Mouse (Mus musculus) CH12.LX (cell line): ENCODE measurements around the gene Stat6. TPM values are rescaled to one million over a fixed set of nuclear protein-coding genes. Genes with fewer than 3 reads are reported as not detected.

Source experiments
- DNase-seq: peaks from one replicate; pipeline ENCODE4 v3.0.0-alpha.2; 2013; ENCODE audit errors: extremely low read depth
- H3K27ac ChIP-seq: 2 replicates; pipeline ENCODE4 v1.5.1; 2012; ENCODE audit warnings: low read depth, mild to moderate bottlenecking, control low read depth, moderate library complexity; ENCODE audit not compliant: insufficient read depth
- H3K27me3 ChIP-seq: replicated peaks from 2 replicates; pipeline ENCODE3; 2012; ENCODE audit warnings: inconsistent platforms
- H3K36me3 ChIP-seq, 2 experiments: replicated peaks in 1 of 2; 2 replicates each; pipeline versions ENCODE3 to v1.6.1; 2012; ENCODE audit warnings: inconsistent platforms in 1 of 2, low read length in 1 of 2, mild to moderate bottlenecking in 1 of 2, mixed read lengths in 1 of 2, moderate library complexity in 1 of 2; ENCODE audit not compliant: control insufficient read depth in 1 of 2, insufficient read depth in 1 of 2
- H3K4me1 ChIP-seq, 2 experiments: 2 replicates each; pipeline ENCODE4 v1.6.1; 2012; ENCODE audit warnings: inconsistent platforms in 1 of 2, moderate library complexity in 1 of 2; ENCODE audit not compliant: insufficient read depth in 2 of 2, control insufficient read depth in 1 of 2
- H3K4me2 ChIP-seq: 2 replicates; pipeline ENCODE4 v1.6.1; 2012; ENCODE audit warnings: low read depth, mild to moderate bottlenecking, control low read depth; ENCODE audit not compliant: poor library complexity, insufficient read depth, severe bottlenecking
- H3K4me3 ChIP-seq, 3 experiments: fragments of 150-350 bp in 1 of 3; sonication (generic) in 1 of 3; replicated peaks in 1 of 3; 2 replicates each; pipeline versions ENCODE3 to v1.5.1; 2011 to 2012; ENCODE audit warnings: low read depth in 2 of 3, low read length in 2 of 3, mild to moderate bottlenecking in 2 of 3, moderate library complexity in 2 of 3, control low read depth in 1 of 3, improper control_type of control experiment in 1 of 3, inconsistent platforms in 1 of 3, mixed read lengths in 1 of 3; ENCODE audit not compliant: poor library complexity in 1 of 3
- H3K79me2 ChIP-seq: replicated peaks from 2 replicates; pipeline ENCODE4 v1.6.1; 2012; ENCODE audit warnings: mild to moderate bottlenecking, moderate library complexity; ENCODE audit not compliant: control insufficient read depth, poor library complexity, insufficient read depth, severe bottlenecking; ENCODE audit errors: extremely low read depth
- H3K9ac ChIP-seq: 2 replicates; pipeline ENCODE4 v1.6.1; 2012; ENCODE audit warnings: low read depth, mild to moderate bottlenecking, control low read depth, moderate library complexity; ENCODE audit not compliant: insufficient read depth
- H3K9me3 ChIP-seq: replicated peaks from 2 replicates; pipeline ENCODE3; 2012; ENCODE audit warnings: low read length, inconsistent platforms, mixed read lengths
- BHLHE40 ChIP-seq: IDR thresholded peaks from 2 replicates; pipeline ENCODE4 v1.6.1; 2011; ENCODE audit warnings: mild to moderate bottlenecking, low read depth, low read length, improper control_type of control experiment
- CHD1 ChIP-seq: IDR thresholded peaks from 2 replicates; pipeline ENCODE4 v1.6.1; 2012; ENCODE audit warnings: low read depth, low read length, improper control_type of control experiment, inconsistent platforms
- CHD2 ChIP-seq: IDR thresholded peaks from 2 replicates; pipeline ENCODE4 v1.6.1; 2011; ENCODE audit warnings: low read length, improper control_type of control experiment
- CTCF ChIP-seq, 2 experiments: IDR thresholded peaks in 1 of 2; conservative IDR thresholded peaks in 1 of 2; 2 replicates each; pipeline ENCODE4 v1.5.1; 2011 to 2012; ENCODE audit warnings: low read depth in 2 of 2, low read length in 2 of 2, improper control_type of control experiment in 1 of 2, inconsistent platforms in 1 of 2, mild to moderate bottlenecking in 1 of 2, moderate library complexity in 1 of 2
- E2F4 ChIP-seq: IDR thresholded peaks from 2 replicates; pipeline ENCODE4 v1.6.1; 2011; ENCODE audit warnings: low read depth, low read length, improper control_type of control experiment; ENCODE audit not compliant: insufficient replicate concordance
- ELF1 ChIP-seq: IDR thresholded peaks from 2 replicates; pipeline ENCODE4 v1.6.1; 2014; ENCODE audit warnings: low read depth, mild to moderate bottlenecking, inconsistent platforms, low read length, improper control_type of control experiment
- EP300 ChIP-seq: IDR thresholded peaks from 2 replicates; pipeline ENCODE4 v1.6.1; 2011; ENCODE audit warnings: low read length, improper control_type of control experiment
- ETS1 ChIP-seq: conservative IDR thresholded peaks from 2 replicates; pipeline ENCODE4 v1.6.1; 2012; ENCODE audit warnings: low read depth, mild to moderate bottlenecking, inconsistent platforms, low read length, improper control_type of control experiment, moderate library complexity
- GABPA ChIP-seq: IDR thresholded peaks from 2 replicates; pipeline ENCODE4 v1.6.1; 2012; ENCODE audit warnings: low read depth, low read length, improper control_type of control experiment, inconsistent platforms; ENCODE audit not compliant: insufficient replicate concordance
- HCFC1 ChIP-seq: IDR thresholded peaks from 2 replicates; pipeline ENCODE4 v1.6.1; 2012; ENCODE audit warnings: low read depth, mild to moderate bottlenecking, inconsistent platforms, low read length, improper control_type of control experiment
- IRF4 ChIP-seq: IDR thresholded peaks from 2 replicates; pipeline ENCODE4 v1.6.1; 2014; ENCODE audit warnings: low read depth, mild to moderate bottlenecking, inconsistent platforms, low read length, improper control_type of control experiment
- JUN ChIP-seq: IDR thresholded peaks from 2 replicates; pipeline ENCODE4 v1.6.1; 2011; ENCODE audit warnings: low read depth, mild to moderate bottlenecking, low read length, improper control_type of control experiment, moderate library complexity; ENCODE audit not compliant: insufficient read depth
- JUND ChIP-seq: conservative IDR thresholded peaks from 2 replicates; pipeline ENCODE4 v1.6.1; 2011; ENCODE audit warnings: low read depth, low read length, improper control_type of control experiment
- KAT2A ChIP-seq: IDR thresholded peaks from 2 replicates; pipeline ENCODE4 v1.6.1; 2012; ENCODE audit warnings: low read length, improper control_type of control experiment, inconsistent platforms; ENCODE audit not compliant: insufficient replicate concordance
- MAFK ChIP-seq: IDR thresholded peaks from 2 replicates; pipeline ENCODE4 v1.6.1; 2011; ENCODE audit warnings: low read length, improper control_type of control experiment; ENCODE audit not compliant: insufficient replicate concordance
- MAX ChIP-seq: IDR thresholded peaks from 2 replicates; pipeline ENCODE4 v1.6.1; 2011; ENCODE audit warnings: low read length, improper control_type of control experiment
- MAZ ChIP-seq: IDR thresholded peaks from 2 replicates; pipeline ENCODE4 v1.6.1; 2012; ENCODE audit warnings: low read depth, mild to moderate bottlenecking, inconsistent platforms, low read length, improper control_type of control experiment, moderate library complexity
- MEF2A ChIP-seq: IDR thresholded peaks from 2 replicates; pipeline ENCODE4 v1.6.1; 2014; ENCODE audit warnings: low read depth, mild to moderate bottlenecking, inconsistent platforms, low read length, improper control_type of control experiment, borderline replicate concordance
- MXI1 ChIP-seq: IDR thresholded peaks from 2 replicates; pipeline ENCODE4 v1.6.1; 2011; ENCODE audit warnings: mild to moderate bottlenecking, low read depth, low read length, improper control_type of control experiment
- MYC ChIP-seq: IDR thresholded peaks from 2 replicates; pipeline ENCODE4 v1.6.1; 2011; ENCODE audit warnings: low read depth, mild to moderate bottlenecking, improper control_type of control experiment, low read length
- NELFE ChIP-seq: IDR thresholded peaks from 2 replicates; pipeline ENCODE4 v1.6.1; 2011; ENCODE audit warnings: low read depth, low read length, improper control_type of control experiment
- NRF1 ChIP-seq: IDR thresholded peaks from 2 replicates; pipeline ENCODE4 v1.6.1; 2014; ENCODE audit warnings: low read depth, mild to moderate bottlenecking, inconsistent platforms, low read length, improper control_type of control experiment, moderate library complexity
- PAX5 ChIP-seq: IDR thresholded peaks from 2 replicates; pipeline ENCODE4 v1.6.1; 2012; ENCODE audit warnings: low read length, inconsistent platforms, mixed read lengths
- POLR2A ChIP-seq: IDR thresholded peaks from 2 replicates; pipeline ENCODE4 v1.6.1; 2011; ENCODE audit warnings: low read depth, mild to moderate bottlenecking, improper control_type of control experiment, low read length
- POLR2AphosphoS2 ChIP-seq: IDR thresholded peaks from 2 replicates; pipeline ENCODE4 v1.6.1; 2011; ENCODE audit warnings: low read depth, low read length, improper control_type of control experiment
- RAD21 ChIP-seq: IDR thresholded peaks from 2 replicates; pipeline ENCODE4 v1.6.1; 2011; ENCODE audit warnings: low read depth, mild to moderate bottlenecking, low read length, improper control_type of control experiment, moderate library complexity
- RCOR1 ChIP-seq: conservative IDR thresholded peaks from 2 replicates; pipeline ENCODE4 v1.6.1; 2012; ENCODE audit warnings: low read depth, mild to moderate bottlenecking, inconsistent platforms, low read length, improper control_type of control experiment
- SIN3A ChIP-seq: IDR thresholded peaks from 2 replicates; pipeline ENCODE4 v1.6.1; 2012; ENCODE audit warnings: low read length, improper control_type of control experiment, inconsistent platforms
- SMC3 ChIP-seq: IDR thresholded peaks from 2 replicates; pipeline ENCODE4 v1.6.1; 2011; ENCODE audit warnings: low read depth, low read length, improper control_type of control experiment
- TBP ChIP-seq: conservative IDR thresholded peaks from 2 replicates; pipeline ENCODE4 v1.6.1; 2011; ENCODE audit warnings: low read depth, low read length, improper control_type of control experiment
- TCF12 ChIP-seq: IDR thresholded peaks from 2 replicates; pipeline ENCODE4 v1.6.1; 2014; ENCODE audit warnings: low read depth, mild to moderate bottlenecking, inconsistent platforms, low read length, improper control_type of control experiment
- UBTF ChIP-seq: IDR thresholded peaks from 2 replicates; pipeline ENCODE4 v1.6.1; 2012; ENCODE audit warnings: low read depth, mild to moderate bottlenecking, inconsistent platforms, low read length, improper control_type of control experiment, moderate library complexity
- USF1 ChIP-seq: IDR thresholded peaks from 2 replicates; pipeline ENCODE4 v1.6.1; 2014; ENCODE audit warnings: low read depth, mild to moderate bottlenecking, inconsistent platforms, low read length, improper control_type of control experiment
- USF2 ChIP-seq: conservative IDR thresholded peaks from 2 replicates; pipeline ENCODE4 v1.6.1; 2011; ENCODE audit warnings: low read depth, low read length, improper control_type of control experiment
- ZC3H11A ChIP-seq: IDR thresholded peaks from 2 replicates; pipeline ENCODE4 v1.6.1; 2012; ENCODE audit warnings: low read depth, mild to moderate bottlenecking, inconsistent platforms, low read length, improper control_type of control experiment
- ZKSCAN1 ChIP-seq: IDR thresholded peaks from 2 replicates; pipeline ENCODE4 v1.6.1; 2012; ENCODE audit warnings: low read depth, inconsistent platforms, low read length, improper control_type of control experiment, borderline replicate concordance
- ZMIZ1 ChIP-seq: IDR thresholded peaks from 2 replicates; pipeline ENCODE4 v1.6.1; 2012; ENCODE audit warnings: low read depth, mild to moderate bottlenecking, inconsistent platforms, low read length, improper control_type of control experiment
- ZNF384 ChIP-seq: IDR thresholded peaks from 2 replicates; pipeline ENCODE4 v1.6.1; 2012; ENCODE audit warnings: low read depth, low read length, improper control_type of control experiment, inconsistent platforms
- dilution Hi-C: fragments of 300-500 bp; cut with MboI; formaldehyde crosslinking; loops from 2 replicates; pipeline ENCODE4 v1.14.3; 2020; ENCODE audit warnings: low sequenced_read_pairs; ENCODE audit not compliant: extremely low pct_unique_long_range_greater_than_20kb, extremely low pct_ligation_motif_present
- in situ Hi-C: fragments of 300-500 bp; cut with MboI; formaldehyde crosslinking; loops from 3 replicates; pipeline ENCODE4 v1.14.3; 2019; ENCODE audit warnings: low sequenced_read_pairs, low pct_ligation_motif_present, low pct_unique_long_range_greater_than_20kb, mixed read lengths
- polyA plus RNA-seq: library from polyadenylated mRNA; unstranded; fragments of >175 nt; gene quantifications from 2 replicates; pipeline ENCODE4 v1.2.1, GENCODE M21; 2012; ENCODE audit warnings: low read depth; ENCODE audit not compliant: insufficient read length
- total RNA-seq, 2 experiments: library from RNA; depleted of rRNA; stranded (reverse); fragments of 300-350 nt in 1 of 2; fragments of >200 nt in 1 of 2; gene quantifications; 2 replicates each; pipeline ENCODE4 v1.2.3; 2012 to 2014

The Stat6 gene
- total and polyA plus RNA-seq, 3 experiments = 71.5 to 76.6 (median 72.1) TPM

GRCm38 (mm10) chr10:127674794-127675522, 32.2 kb downstream of the Stat6 start:
- Histone ChIP-seq H3K79me2 (peaks cover 3% of the 10 kb centered on the region), H3K9me3 (no peaks in the 10 kb centered on the region), H3K27me3 (no peaks in the 10 kb centered on the region), H3K4me3 (peak overlapping the region; percentile 46 to 98 (median 54)), H3K27ac (peak overlapping the region; percentile 45; the same call in 1 of the 2 replicates), H3K9ac (peak overlapping the region; percentile 29; the same call in 1 of the 2 replicates), H3K4me2 (peak overlapping the region; percentile 62), H3K4me1 (peaks cover 2 to 23% of the 10 kb centered on the region in 2 experiments; a peak in 2 of 4 replicates), H3K36me3 (peaks cover 0 to 8% of the 10 kb centered on the region in 2 experiments)
- 0 out of 2 replicates have a peak, but pooled peaks have one; percentile 43 for TF ChIP-seq ELF1
- peak; percentile 21; the same call in 1 of the 2 replicates for TF ChIP-seq MAX
- no peak for TF ChIP-seq USF1
- no peak for TF ChIP-seq GABPA
- peak; percentile 58 for TF ChIP-seq RAD21
- TF ChIP-seq BHLHE40 = peak; percentile 41
- TF ChIP-seq POLR2AphosphoS2 = no peak
- no peak for TF ChIP-seq ZMIZ1
- TF ChIP-seq NELFE = peak; percentile 81
- peak; percentile 90 for TF ChIP-seq ZNF384
- peak; percentile 16; the same call in 1 of the 2 replicates for TF ChIP-seq JUND
- no peak for TF ChIP-seq UBTF
- peak; percentile 22; the same call in 1 of the 2 replicates for TF ChIP-seq MAFK
- peak; percentile 81; the same call in 1 of the 2 replicates for TF ChIP-seq MXI1
- no peak for TF ChIP-seq NRF1
- TF ChIP-seq PAX5 = no peak
- TF ChIP-seq POLR2A = 0 out of 2 replicates have a peak, but pooled peaks have one; percentile 29
- TF ChIP-seq TCF12 = peak; percentile 66
- no peak for TF ChIP-seq USF2
- no peak for TF ChIP-seq KAT2A
- peak; percentile 86 for TF ChIP-seq SMC3
- 0 out of 2 replicates have a peak, but pooled peaks have one; percentile 41 for TF ChIP-seq CHD1
- peak; percentile 54; the same call in 1 of the 2 replicates for TF ChIP-seq MEF2A
- TF ChIP-seq MYC = peak; percentile 69
- peak; percentile 54; the same call in 1 of the 2 replicates for TF ChIP-seq JUN
- TF ChIP-seq IRF4 = peak; percentile 62
- TF ChIP-seq ZC3H11A = no peak
- peak; percentile 74 for TF ChIP-seq EP300
- no peak for TF ChIP-seq ZKSCAN1
- peak; percentile 59; the same call in 1 of the 2 replicates for TF ChIP-seq MAZ
- peak; percentile 59 for TF ChIP-seq HCFC1
- no peak for TF ChIP-seq TBP
- TF ChIP-seq RCOR1 = no peak
- TF ChIP-seq ETS1 = peak; percentile 17; the same call in 1 of the 2 replicates
- 0 out of 2 replicates have a peak, but pooled peaks have one; percentile 32 for TF ChIP-seq E2F4
- peak; percentile 57 for TF ChIP-seq CHD2
- TF ChIP-seq SIN3A = peak; percentile 21; the same call in 1 of the 2 replicates
- TF ChIP-seq CTCF (conservative IDR thresholded peaks at IDR 0.05 in 1 of 2, IDR thresholded peaks at IDR 0.05 in 1 of 2; ENCODE audit: low read depth in 2 of 2, low read length in 2 of 2) = peak; percentile 98 to 100
- dilution Hi-C loops (no loop called here), in situ Hi-C loops (loop anchor here (10.0 kb wide), 1 partner anchor 60 kb away; the partner anchor contains the start of gene Zbtb39)
- peak; percentile 91 for DNase-seq
